Mouse (Mus musculus): ENCODE data around the gene Phactr2.
"Not testable (repeated sequence)": the region's sequence is repeated elsewhere in the genome, so short reads cannot be mapped to it uniquely, and the experiment has no call there.

Gene Phactr2

DNA sequence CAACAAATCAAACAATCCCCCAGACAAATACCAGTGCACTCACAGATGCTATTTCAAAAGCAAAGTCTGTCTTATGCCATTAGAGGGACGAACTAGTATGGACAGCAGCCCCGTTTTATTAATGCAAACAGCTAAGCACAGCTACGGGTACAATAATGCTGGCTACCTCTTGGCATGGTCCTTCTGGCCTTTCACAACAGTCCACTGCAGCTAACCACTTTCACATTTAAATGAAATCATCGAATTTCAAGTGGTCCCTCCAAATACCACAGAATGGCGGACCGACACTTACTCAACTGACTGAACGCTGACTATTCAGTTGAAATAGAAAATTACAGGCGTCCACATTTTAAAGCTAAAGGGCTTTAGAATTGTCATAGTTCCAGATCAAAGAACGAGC is 261.9 kb downstream of the Phactr2 start:
- DNase-seq (ENCODE audit: low spot score), result no peak

GRCm38 (mm10) chr10:13209930-13210637 is 264.1 kb downstream of the Phactr2 start:
- DNase-seq (ENCODE audit: low spot score), result no peak

DNA sequence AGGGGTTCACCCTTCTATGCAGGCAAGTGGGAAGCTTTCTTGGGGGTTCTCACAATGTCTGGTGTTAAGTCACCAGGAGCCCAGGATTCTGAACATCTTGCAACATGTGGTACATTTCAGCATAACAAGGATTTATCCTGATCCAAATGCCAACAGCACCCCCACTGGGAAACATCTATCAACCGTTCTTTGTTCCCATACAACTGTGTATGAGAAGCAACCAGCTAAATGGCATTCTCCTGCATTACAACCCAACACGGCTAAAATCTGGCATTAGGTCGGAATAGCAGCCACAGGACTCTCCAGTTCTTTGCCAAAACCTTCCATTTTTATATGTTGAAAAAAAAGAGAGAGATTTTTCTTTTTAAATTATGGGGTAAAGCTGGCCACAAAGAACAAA is 264.7 kb downstream of the Phactr2 start:
- DNase-seq (ENCODE audit: low spot score), result no peak

GRCm38 (mm10) chr10:13209061-13209460 is 265.2 kb downstream of the Phactr2 start:
- DNase-seq (ENCODE audit: low spot score), result no peak

DNA sequence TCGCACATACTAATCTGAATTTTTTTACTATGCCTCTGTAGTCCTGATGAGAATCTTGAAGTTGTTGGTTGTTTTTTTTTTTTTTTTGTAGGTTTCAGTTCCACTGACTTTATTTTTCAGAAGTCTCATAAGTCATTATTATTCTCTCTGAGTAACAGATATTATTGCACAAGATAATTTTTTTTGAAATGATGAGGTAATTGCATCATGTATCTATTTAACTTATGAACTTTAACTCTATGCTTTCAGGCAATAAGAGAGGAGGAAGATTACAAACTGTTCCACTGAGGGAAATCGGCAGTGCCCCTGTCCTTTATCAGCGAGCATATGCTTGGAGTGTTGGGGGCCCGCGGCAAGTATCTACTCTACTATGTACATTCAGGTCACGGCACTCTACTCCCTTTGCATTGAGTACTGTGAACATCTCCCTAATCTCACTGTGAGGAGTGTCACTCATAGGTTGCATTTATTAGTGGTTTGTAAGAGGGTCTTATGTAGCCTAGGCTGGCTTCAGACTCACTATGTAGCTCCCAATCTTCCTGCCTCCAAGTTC is 272.4 kb downstream of the Phactr2 start:
- no peak for DNase-seq (ENCODE audit: low spot score)

DNA sequence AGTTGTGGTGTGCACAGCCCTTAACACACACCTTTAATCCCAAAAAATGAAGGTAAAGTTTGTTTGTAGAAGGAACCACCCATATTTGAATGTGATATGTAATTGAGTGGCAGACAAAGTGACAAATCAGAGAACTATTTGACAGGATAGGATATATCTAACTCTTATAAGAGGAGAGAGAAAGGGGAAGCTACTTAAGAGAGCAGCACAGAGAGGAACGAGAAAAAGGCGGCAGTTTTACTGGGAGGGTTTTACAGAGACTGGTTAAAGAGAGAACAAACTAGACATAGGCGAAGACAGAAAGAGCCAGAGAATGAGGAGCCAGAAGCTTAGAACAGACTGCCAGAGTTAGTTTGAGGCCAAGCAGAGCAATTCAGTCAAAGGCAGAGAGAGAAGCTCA is 273.4 kb downstream of the Phactr2 start:
- DNase-seq (ENCODE audit: low spot score), result no peak

DNA sequence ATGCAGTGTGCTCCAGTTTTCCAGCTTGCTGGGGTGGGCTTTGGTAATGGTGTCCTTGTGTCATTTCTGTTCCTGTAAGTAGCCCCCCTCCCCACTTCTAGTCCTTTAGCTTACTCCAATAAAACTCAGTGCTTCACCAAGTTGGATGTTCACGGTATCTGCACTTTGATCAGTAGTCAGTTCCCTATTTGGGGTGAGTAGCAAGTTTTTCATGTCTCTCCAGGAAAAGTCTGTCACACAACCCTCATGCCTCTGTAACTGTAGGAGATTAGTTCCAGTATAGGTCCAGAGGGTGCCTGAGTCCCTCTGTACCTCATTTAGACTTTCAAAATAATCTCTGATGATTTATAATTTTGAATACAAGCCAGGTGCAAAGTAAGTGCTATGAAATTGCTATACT is 275.0 kb downstream of the Phactr2 start:
- DNase-seq (ENCODE audit: low spot score), result no peak

GRCm38 (mm10) chr10:13196872-13197507 is 277.2 kb downstream of the Phactr2 start:
- DNase-seq (ENCODE audit: low spot score), result no peak

DNA sequence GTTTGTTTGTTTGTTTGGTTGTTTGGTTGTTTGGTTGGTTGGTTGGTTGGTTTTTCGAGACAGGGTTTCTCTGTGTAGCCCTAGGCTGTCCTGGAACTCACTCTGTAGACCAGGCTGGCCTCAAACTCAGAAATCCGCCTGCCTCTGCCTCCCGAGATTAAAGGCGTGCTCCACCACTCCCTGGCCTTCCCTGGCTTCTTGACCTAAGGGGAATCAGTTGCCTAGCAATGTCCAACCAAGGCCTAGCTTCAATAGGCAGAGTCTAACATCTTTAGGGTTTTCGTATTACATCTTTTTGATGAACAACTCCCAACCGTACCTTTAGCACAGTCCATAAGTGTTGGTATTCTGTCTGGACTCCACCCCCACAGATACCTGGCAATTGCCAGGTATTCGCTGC is 280.7 kb downstream of the Phactr2 start:
- DNase-seq (ENCODE audit: low spot score), result not testable (repeated sequence)

- peak; percentile 98 for DNase-seq (ENCODE audit: low spot score)
Observed at GRCm38 (mm10) chr10:13192731-13193351, 281.4 kb downstream of the Phactr2 start, which contains the start of gene Ltv1. Ltv1 (minus strand) TSS chr10:13193168.

GRCm38 (mm10) chr10:13189881-13190280 is 284.3 kb downstream of the Phactr2 start:
- no peak for DNase-seq (ENCODE audit: low spot score)

- DNase-seq (ENCODE audit: low spot score), result no peak
Observed at GRCm38 (mm10) chr10:13186754-13187153, 287.5 kb downstream of the Phactr2 start.

DNA sequence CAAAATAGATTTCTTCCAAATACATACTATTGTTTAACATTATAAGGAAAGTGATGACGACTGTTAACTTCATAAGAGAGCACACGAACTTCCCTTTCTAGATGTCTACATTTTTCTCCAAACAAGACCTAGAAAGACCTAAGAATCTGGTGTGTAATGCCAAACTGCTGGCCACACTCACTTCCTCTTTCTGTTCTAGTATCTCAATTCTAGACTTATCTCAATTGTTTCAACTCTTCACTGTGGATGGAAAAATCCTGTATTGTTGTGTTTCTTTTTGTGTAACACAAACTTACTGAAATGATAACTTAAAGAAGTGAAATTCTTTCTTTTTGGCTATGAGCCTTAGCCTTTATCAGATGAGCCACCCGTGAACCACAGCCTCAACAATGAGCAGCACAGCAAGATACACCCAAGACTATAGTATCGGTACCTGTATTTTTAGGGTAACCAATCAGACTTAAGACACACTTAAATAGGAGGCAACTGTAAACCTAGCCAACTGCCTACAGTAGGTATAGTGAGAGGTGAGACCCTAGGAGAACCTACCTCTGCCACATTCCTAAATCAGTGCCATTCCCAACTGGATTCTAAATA is 289.9 kb downstream of the Phactr2 start:
- no peak for DNase-seq (ENCODE audit: low spot score)

DNA sequence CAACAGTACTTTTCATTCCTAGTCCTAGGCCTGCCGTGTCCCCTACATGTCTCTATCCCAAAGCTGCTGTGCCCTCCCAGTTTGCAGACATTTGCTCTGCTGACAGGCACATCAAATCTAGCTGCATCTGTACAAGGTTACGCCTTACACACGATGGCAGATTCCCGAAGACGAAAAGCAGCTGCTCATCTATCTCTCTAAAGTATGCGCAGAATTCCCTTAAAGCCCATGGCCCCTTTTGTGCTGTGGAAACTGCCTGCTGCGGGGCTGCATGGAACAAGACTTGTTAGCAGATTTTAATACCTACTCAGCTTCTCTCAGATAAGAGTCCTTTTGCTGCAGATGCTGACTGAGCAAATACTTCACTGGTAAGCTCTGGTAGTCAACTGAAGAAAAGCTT is 294.0 kb downstream of the Phactr2 start:
- DNase-seq (ENCODE audit: low spot score), result no peak

- DNase-seq (ENCODE audit: low spot score), result no peak
Observed at GRCm38 (mm10) chr10:13177973-13178624, 296.1 kb downstream of the Phactr2 start, which contains the start of gene Zc2hc1b. Zc2hc1b (minus strand) TSS chr10:13178023.

GRCm38 (mm10) chr10:13175866-13176265 is 298.3 kb downstream of the Phactr2 start:
- no peak for DNase-seq (ENCODE audit: low spot score)

GRCm38 (mm10) chr10:13172798-13173221 is 301.4 kb downstream of the Phactr2 start:
- no peak for DNase-seq (ENCODE audit: low spot score)

GRCm38 (mm10) chr10:13171461-13171860 is 302.8 kb downstream of the Phactr2 start:
- no peak for DNase-seq (ENCODE audit: low spot score)

- no peak for DNase-seq (ENCODE audit: low spot score)
Observed at GRCm38 (mm10) chr10:13170739-13171448, 303.3 kb downstream of the Phactr2 start.

GRCm38 (mm10) chr10:13168461-13168860 is 305.8 kb downstream of the Phactr2 start:
- no peak for DNase-seq (ENCODE audit: low spot score)

- no peak for DNase-seq (ENCODE audit: low spot score)
Observed at GRCm38 (mm10) chr10:13162031-13162430, 312.2 kb downstream of the Phactr2 start.

Measured in testis, postnatal 10 days (tissue).